Mouse (Mus musculus): ENCODE measurements around the gene Iqck. TPM values are rescaled to one million over a fixed set of nuclear protein-coding genes. Genes with fewer than 3 reads are reported as not detected.

Iqck gene
- polyA plus RNA-seq, 1 experiment from 2014 or later: 4.2 TPM

DNA sequence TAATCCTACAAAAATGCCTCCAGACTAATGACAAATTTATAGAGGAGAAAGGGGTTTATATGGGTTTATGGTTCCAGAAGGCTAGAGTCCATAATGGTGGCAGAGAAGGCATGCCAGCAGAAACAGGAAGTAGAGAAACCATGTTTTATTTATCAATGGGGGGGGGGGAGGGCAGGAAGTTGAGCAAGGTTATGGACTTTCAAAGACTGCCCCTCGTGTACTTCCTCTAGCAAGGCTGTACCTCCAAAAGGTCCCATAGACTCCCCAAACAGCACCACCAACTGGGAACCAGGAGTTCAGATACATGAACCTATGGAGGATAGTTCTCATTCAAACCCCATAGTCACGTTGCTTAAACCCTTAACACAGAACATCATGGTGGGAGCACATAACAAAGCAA lies 9.8 kb downstream of the Iqck start:
- Histone ChIP-seq H3K27ac (ENCODE audit: low read depth, low read length) (no peak overlapping the region), H3K4me1 (ENCODE audit: control insufficient read depth, insufficient read depth, low read length) (no peaks in the 10 kb centered on the region), H3K4me2 (replicated peaks; ENCODE audit: low read depth, low read length) (no peak overlapping the region), H3K9ac (ENCODE audit: low read depth, low read length) (no peak overlapping the region), H3K4me3 (ENCODE audit: low read length) (no peak overlapping the region), H3K9me3 (ENCODE audit: control insufficient read depth, low read length) (no peaks in the 10 kb centered on the region), H3K36me3 (ENCODE audit: control insufficient read depth, insufficient read depth, low read length) (no peaks in the 10 kb centered on the region), H3K27me3 (ENCODE audit: control insufficient read depth, insufficient read depth, low read length) (no peaks in the 10 kb centered on the region)
- ATAC-seq (ENCODE audit: low FRiP score, low TSS enrichment): no peak
- 79% methylated on average over 2 of the region's 2 CpGs for WGBS

DNA sequence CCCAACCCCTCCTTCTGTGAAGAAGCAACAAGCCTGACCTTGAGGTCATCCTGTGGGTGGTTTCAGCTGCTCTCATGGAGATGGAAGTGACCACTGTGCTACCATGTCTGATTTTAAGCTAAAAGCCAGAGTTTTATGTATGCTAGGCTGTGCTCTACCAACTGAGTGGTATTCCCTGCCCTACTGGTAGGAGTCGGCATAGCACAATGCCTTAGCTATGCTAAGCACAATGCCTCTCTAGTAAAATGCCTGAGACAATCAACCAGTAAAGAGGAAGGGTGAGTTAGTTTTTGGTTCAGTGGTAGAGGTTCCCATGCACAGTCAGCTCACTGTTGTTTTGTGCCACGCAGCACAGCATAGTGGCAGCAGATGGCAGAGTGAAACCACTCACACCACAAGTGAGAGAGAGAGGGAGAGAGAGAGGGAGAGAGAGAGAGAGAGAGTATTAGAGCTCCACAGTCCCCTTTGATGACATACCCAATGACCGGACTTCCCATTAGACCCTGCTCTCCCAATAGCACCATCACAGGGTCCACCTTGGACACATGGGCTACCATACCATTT lies 24.0 kb downstream of the Iqck start:
- Histone ChIP-seq H3K9ac (ENCODE audit: low read depth, low read length) (no peak overlapping the region), H3K4me2 (replicated peaks; ENCODE audit: low read depth, low read length) (no peak overlapping the region), H3K4me1 (ENCODE audit: control insufficient read depth, insufficient read depth, low read length) (no peaks in the 10 kb centered on the region), H3K27ac (ENCODE audit: low read depth, low read length) (no peak overlapping the region), H3K27me3 (ENCODE audit: control insufficient read depth, insufficient read depth, low read length) (no peaks in the 10 kb centered on the region), H3K36me3 (ENCODE audit: control insufficient read depth, insufficient read depth, low read length) (no peaks in the 10 kb centered on the region), H3K4me3 (ENCODE audit: low read length) (no peak overlapping the region), H3K9me3 (ENCODE audit: control insufficient read depth, low read length) (no peaks in the 10 kb centered on the region)
- no peak for ATAC-seq (ENCODE audit: low FRiP score, low TSS enrichment)
- 80% methylated on average over 3 of the region's 3 CpGs for WGBS

DNA sequence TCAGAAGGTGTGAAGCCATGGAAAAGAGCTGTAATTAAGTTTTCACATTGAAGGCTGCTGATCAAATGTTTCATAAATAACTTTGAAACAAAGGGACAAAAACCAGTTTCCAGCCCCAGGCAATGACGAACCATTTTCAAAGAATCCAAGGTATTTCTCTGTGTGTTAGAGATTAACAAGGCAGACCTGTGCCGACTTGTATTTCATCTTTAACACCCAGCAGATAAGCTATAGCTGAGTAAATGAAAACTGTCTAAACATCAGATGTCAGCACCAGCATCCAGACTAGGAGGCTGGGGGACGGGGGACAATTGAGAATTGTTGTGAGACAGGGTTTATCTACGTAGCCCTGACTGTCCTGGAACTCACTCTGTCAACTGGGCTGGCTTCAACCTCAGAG lies 28.4 kb downstream of the Iqck start:
- WGBS: 81% methylated on average over 4 of the region's 4 CpGs
- no peak for ATAC-seq (ENCODE audit: low FRiP score, low TSS enrichment)
- no peaks in the 10 kb centered on the region for H3K9me3 ChIP-seq (ENCODE audit: control insufficient read depth, low read length)
- H3K4me3 ChIP-seq (ENCODE audit: low read length): no peak overlapping the region
- H3K27ac ChIP-seq (ENCODE audit: low read depth, low read length): no peak overlapping the region
- no peak overlapping the region for H3K4me2 ChIP-seq (replicated peaks; ENCODE audit: low read depth, low read length)
- H3K36me3 ChIP-seq (ENCODE audit: control insufficient read depth, insufficient read depth, low read length): no peaks in the 10 kb centered on the region
- no peaks in the 10 kb centered on the region for H3K4me1 ChIP-seq (ENCODE audit: control insufficient read depth, insufficient read depth, low read length)
- H3K9ac ChIP-seq (ENCODE audit: low read depth, low read length): no peak overlapping the region
- H3K27me3 ChIP-seq (ENCODE audit: control insufficient read depth, insufficient read depth, low read length): no peaks in the 10 kb centered on the region

DNA sequence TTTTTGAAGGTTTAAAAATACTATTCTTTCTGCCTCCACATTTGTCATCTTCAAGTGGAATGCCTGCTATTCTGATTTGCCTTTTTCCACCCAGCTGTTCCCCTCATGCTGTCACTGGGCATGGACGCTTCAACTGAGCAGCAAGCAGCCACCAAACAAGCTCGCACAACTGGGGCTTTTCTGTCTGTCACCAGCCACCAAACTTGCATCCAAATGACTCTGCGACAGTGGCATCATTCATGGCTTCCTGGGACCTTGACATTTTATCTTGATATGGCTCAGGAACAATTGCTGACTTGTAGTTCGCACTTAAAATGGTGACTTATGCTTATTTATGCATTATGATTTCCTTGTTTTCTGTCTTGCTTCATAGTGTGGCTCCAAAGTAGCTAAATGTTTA lies 29.4 kb downstream of the Iqck start:
- no peak overlapping the region for H3K27ac ChIP-seq (ENCODE audit: low read depth, low read length)
- no peaks in the 10 kb centered on the region for H3K27me3 ChIP-seq (ENCODE audit: control insufficient read depth, insufficient read depth, low read length)
- H3K4me2 ChIP-seq (replicated peaks; ENCODE audit: low read depth, low read length): no peak overlapping the region
- ATAC-seq (ENCODE audit: low FRiP score, low TSS enrichment): no peak
- no peaks in the 10 kb centered on the region for H3K9me3 ChIP-seq (ENCODE audit: control insufficient read depth, low read length)
- no peaks in the 10 kb centered on the region for H3K36me3 ChIP-seq (ENCODE audit: control insufficient read depth, insufficient read depth, low read length)
- no peak overlapping the region for H3K4me3 ChIP-seq (ENCODE audit: low read length)
- H3K9ac ChIP-seq (ENCODE audit: low read depth, low read length): no peak overlapping the region
- no peaks in the 10 kb centered on the region for H3K4me1 ChIP-seq (ENCODE audit: control insufficient read depth, insufficient read depth, low read length)
- 77% methylated on average over 4 of the region's 4 CpGs for WGBS

DNA sequence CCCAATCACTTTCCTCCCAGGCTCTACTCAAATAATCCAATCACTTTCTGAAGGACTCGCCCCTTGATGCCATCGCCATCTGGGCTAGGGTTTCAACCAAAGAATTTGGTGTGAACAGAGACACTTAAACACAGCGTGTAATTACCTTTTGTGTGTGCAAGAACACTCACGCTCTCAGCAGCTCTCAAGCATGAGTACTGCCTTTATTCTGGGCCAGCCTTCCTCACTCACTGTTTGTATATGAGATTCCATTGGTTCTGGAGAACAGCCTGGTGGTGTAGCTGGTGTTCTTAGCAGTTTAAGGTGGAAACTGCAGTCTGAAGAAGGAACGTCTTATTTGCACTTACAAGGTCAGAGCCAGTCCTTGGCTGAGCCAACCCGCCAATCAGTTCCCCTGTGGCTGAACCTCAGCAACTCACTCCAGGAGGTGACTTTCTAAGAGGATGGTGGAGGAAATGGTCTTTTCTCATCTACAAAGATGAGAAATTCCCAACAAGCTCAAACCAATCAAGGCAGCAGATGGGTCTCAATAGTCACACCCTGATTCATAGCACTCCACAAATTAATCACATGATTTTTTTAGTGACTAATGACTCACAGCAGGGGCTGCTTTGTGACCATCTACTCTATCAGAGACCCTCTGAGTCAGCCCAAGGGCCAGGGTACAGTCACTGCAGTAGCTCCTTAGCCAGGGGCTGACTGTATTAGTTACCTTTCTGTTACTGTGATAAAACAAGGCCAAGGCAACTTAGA lies 31.9 kb downstream of the Iqck start:
- H3K4me1 ChIP-seq (ENCODE audit: control insufficient read depth, insufficient read depth, low read length): no peaks in the 10 kb centered on the region
- H3K4me2 ChIP-seq (replicated peaks; ENCODE audit: low read depth, low read length): no peak overlapping the region
- H3K9me3 ChIP-seq (ENCODE audit: control insufficient read depth, low read length): no peaks in the 10 kb centered on the region
- no peak overlapping the region for H3K4me3 ChIP-seq (ENCODE audit: low read length)
- H3K27me3 ChIP-seq (ENCODE audit: control insufficient read depth, insufficient read depth, low read length): no peaks in the 10 kb centered on the region
- no peak overlapping the region for H3K9ac ChIP-seq (ENCODE audit: low read depth, low read length)
- no peak for ATAC-seq (ENCODE audit: low FRiP score, low TSS enrichment)
- no peak overlapping the region for H3K27ac ChIP-seq (ENCODE audit: low read depth, low read length)
- H3K36me3 ChIP-seq (ENCODE audit: control insufficient read depth, insufficient read depth, low read length): no peaks in the 10 kb centered on the region
- 32% methylated on average over 6 of the region's 6 CpGs for WGBS

DNA sequence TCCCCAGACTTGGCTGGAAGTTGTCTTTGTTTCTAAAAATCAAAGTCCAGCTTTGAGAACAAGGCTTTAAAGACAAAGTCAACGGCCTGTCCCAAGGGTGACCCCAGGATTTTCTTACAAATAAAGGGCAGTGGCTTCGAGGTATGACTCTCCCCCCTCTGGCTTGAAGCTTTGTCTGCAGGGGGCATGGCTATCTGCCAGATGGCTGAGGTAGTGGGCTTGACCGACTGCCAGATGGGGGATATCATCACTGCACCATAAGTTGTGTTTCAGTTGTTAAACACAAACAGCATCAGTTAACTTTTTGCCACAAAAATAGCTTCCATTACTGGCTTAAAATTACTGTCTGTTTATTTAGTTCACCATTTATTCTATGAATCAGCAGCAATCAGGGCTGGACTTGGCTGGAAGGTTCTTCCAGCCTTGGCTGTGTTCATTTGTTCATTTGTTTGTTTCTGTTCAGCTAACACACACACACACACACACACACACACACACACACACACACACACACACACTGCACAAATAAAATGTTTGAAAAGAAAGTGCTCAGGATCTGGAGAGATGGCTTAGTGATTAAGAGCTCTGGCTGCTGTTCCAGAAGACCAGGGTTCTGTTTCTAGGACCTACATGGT lies 33.6 kb downstream of the Iqck start:
- no peak overlapping the region for H3K4me3 ChIP-seq (ENCODE audit: low read length)
- H3K4me2 ChIP-seq (replicated peaks; ENCODE audit: low read depth, low read length): no peak overlapping the region
- H3K4me1 ChIP-seq (ENCODE audit: control insufficient read depth, insufficient read depth, low read length): no peaks in the 10 kb centered on the region
- H3K27me3 ChIP-seq (ENCODE audit: control insufficient read depth, insufficient read depth, low read length): no peaks in the 10 kb centered on the region
- H3K9me3 ChIP-seq (ENCODE audit: control insufficient read depth, low read length): no peaks in the 10 kb centered on the region
- H3K36me3 ChIP-seq (ENCODE audit: control insufficient read depth, insufficient read depth, low read length): no peaks in the 10 kb centered on the region
- H3K27ac ChIP-seq (ENCODE audit: low read depth, low read length): no peak overlapping the region
- ATAC-seq (ENCODE audit: low FRiP score, low TSS enrichment): no peak
- 21% methylated on average over 3 of the region's 3 CpGs for WGBS
- no peak overlapping the region for H3K9ac ChIP-seq (ENCODE audit: low read depth, low read length)

DNA sequence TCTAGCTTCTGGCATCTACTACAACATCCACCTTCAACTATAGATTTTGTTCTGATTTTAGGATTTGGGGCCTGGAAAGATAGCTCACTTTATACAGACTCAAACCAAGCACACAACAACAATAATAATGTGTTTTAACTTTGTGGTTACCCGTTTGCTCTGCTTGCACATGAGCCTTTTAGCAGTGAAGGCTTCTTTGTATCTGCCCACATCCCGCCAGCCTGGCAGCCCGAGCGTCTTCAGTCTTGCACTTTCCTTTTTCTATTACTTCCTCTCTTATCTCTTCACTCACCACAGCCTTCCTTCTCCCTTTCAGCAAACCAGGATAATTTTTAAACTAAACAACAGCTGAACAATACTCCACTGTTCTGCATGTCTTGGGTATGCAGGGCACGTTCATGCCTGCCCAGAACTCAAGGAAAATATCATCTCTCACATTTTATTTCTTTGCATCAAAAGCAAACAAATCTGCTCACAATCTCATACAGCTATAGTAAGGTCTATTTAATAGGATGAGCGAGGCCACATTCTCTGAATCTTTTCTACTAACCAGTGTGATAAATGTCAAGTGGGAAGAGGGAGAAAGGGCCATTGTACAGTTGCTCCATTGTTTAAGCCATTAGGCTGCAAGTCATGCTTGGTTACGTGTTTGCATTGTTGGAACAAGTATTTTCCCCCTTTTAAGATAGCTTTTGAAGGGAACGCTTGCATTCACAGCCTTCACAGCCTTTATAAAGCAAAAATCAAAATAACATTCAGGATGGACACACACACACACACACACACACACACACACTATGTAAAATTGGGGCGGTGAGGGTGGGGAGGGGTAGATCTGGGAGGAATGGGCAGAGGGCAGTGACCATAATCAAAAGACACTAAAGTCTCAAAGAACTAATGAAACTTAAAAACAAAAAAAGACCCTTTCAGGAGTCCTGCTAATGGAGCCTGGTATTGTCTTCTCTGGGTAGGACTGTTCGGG lies 40.2 kb downstream of the Iqck start:
- Histone ChIP-seq H3K4me2 (replicated peaks; ENCODE audit: low read depth, low read length) (no peak overlapping the region), H3K9me3 (ENCODE audit: control insufficient read depth, low read length) (no peaks in the 10 kb centered on the region), H3K4me3 (ENCODE audit: low read length) (no peak overlapping the region), H3K4me1 (ENCODE audit: control insufficient read depth, insufficient read depth, low read length) (no peaks in the 10 kb centered on the region), H3K9ac (ENCODE audit: low read depth, low read length) (no peak overlapping the region), H3K27ac (ENCODE audit: low read depth, low read length) (no peak overlapping the region), H3K36me3 (ENCODE audit: control insufficient read depth, insufficient read depth, low read length) (no peaks in the 10 kb centered on the region), H3K27me3 (ENCODE audit: control insufficient read depth, insufficient read depth, low read length) (no peaks in the 10 kb centered on the region)
- ATAC-seq (ENCODE audit: low FRiP score, low TSS enrichment): no peak
- WGBS: 78% methylated on average over 10 of the region's 10 CpGs

DNA sequence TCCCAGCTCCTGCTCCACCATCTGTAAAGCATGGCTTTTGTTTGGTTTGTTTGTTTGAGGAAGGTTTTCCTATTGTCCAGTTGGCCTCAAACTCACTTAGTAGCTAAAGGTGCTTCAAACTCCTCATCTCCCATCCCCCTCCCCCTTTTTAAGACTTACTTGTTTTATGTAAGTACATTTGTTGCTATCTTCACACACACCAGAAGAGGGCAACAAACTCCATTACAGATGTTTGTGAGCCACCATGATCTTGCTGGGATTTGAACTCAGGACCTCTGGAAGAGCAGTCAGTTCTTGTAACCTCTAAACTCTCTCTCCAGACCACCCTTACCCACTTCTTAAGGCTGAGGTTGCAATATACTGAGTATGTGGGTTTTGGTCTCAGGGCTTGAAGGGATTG lies 42.5 kb downstream of the Iqck start:
- H3K9ac ChIP-seq (ENCODE audit: low read depth, low read length): no peak overlapping the region
- no peak overlapping the region for H3K4me3 ChIP-seq (ENCODE audit: low read length)
- no peak for ATAC-seq (ENCODE audit: low FRiP score, low TSS enrichment)
- no peak overlapping the region for H3K4me2 ChIP-seq (replicated peaks; ENCODE audit: low read depth, low read length)
- no peak overlapping the region for H3K27ac ChIP-seq (ENCODE audit: low read depth, low read length)
- no peaks in the 10 kb centered on the region for H3K36me3 ChIP-seq (ENCODE audit: control insufficient read depth, insufficient read depth, low read length)
- peaks cover 5% of the 10 kb centered on the region for H3K4me1 ChIP-seq (ENCODE audit: control insufficient read depth, insufficient read depth, low read length)
- no peaks in the 10 kb centered on the region for H3K9me3 ChIP-seq (ENCODE audit: control insufficient read depth, low read length)
- no peaks in the 10 kb centered on the region for H3K27me3 ChIP-seq (ENCODE audit: control insufficient read depth, insufficient read depth, low read length)

All from kidney, embryonic 14.5 days (tissue).